Mouse (Mus musculus) spleen, postnatal 10 days (tissue): ENCODE measurements around the gene Syap1.
A peak's percentile ranks its signal among the peaks of the same experiment; 100 is the strongest.

Experiments
- DNase-seq, 2 experiments: peaks; one replicate each; pipeline ENCODE4 v3.0.0; 2021 to 2022; ENCODE audit warnings: low spot score in 2 of 2

Gene Syap1

GRCm38 (mm10) chrX:162887931-162888511, at the start of gene Syap1:
Gene Syap1, minus strand, starts transcription at chrX:162888447.
- DNase-seq, result peak; percentile 79 to 91

GRCm38 (mm10) chrX:162931467-162931866, 43.2 kb upstream of the Syap1 start:
- no peak for DNase-seq

- DNase-seq, result no peak
These were observed 33.4 kb upstream of the Syap1 start for GRCm38 (mm10) chrX:162921487-162922125.

GRCm38 (mm10) chrX:162915697-162916096, 27.4 kb upstream of the Syap1 start:
- peak; percentile 10 to 69 for DNase-seq

GRCm38 (mm10) chrX:162913651-162914050, 25.4 kb upstream of the Syap1 start:
- no peak for DNase-seq

GRCm38 (mm10) chrX:162907554-162907953, 19.3 kb upstream of the Syap1 start:
- no peak for DNase-seq

GRCm38 (mm10) chrX:162902040-162902734, 13.9 kb upstream of the Syap1 start:
- DNase-seq, result peak; percentile 28 to 68

- DNase-seq, result peak; percentile 32 to 37
These were observed 13.3 kb upstream of the Syap1 start for GRCm38 (mm10) chrX:162901371-162902039.

GRCm38 (mm10) chrX:162900938-162901337, 12.7 kb upstream of the Syap1 start, which contains the start of gene Ctps2:
Gene Ctps2, plus strand, starts transcription at chrX:162901238.
- no peak for DNase-seq

- DNase-seq, result peak in 1 of 2 experiments; percentile 11
These were observed 452 bp upstream of the Syap1 start for GRCm38 (mm10) chrX:162888575-162889223.

- DNase-seq, result no peak
These were observed 10.0 kb downstream of the Syap1 start for GRCm38 (mm10) chrX:162878236-162878635.

GRCm38 (mm10) chrX:162873761-162874160, 14.5 kb downstream of the Syap1 start:
- DNase-seq, result no peak

- DNase-seq, result peak; percentile 14 to 30
These were observed 16.3 kb downstream of the Syap1 start for GRCm38 (mm10) chrX:162871734-162872517.

- DNase-seq, result no peak
These were observed 19.8 kb downstream of the Syap1 start for GRCm38 (mm10) chrX:162868294-162868965.

- no peak for DNase-seq
These were observed 39.6 kb downstream of the Syap1 start for GRCm38 (mm10) chrX:162848682-162849081.

GRCm38 (mm10) chrX:162845531-162845930, 42.7 kb downstream of the Syap1 start:
- no peak for DNase-seq

GRCm38 (mm10) chrX:162844447-162845100, 43.7 kb downstream of the Syap1 start:
- DNase-seq, result no peak

- DNase-seq, result no peak
These were observed 56.1 kb downstream of the Syap1 start for GRCm38 (mm10) chrX:162832101-162832500.

GRCm38 (mm10) chrX:162831542-162831941, 56.7 kb downstream of the Syap1 start:
- no peak for DNase-seq

GRCm38 (mm10) chrX:162831036-162831435, 57.2 kb downstream of the Syap1 start:
- no peak for DNase-seq
